Mouse (Mus musculus) embryonic facial prominence, embryonic 10.5 days (tissue): Measurements from ENCODE around the gene Pitpnc1. TPM values are rescaled to one million over a fixed set of nuclear protein-coding genes. Genes with fewer than 3 reads are reported as not detected.
A peak's percentile ranks its signal among the peaks of the same experiment; 100 is the strongest.

Experiments used
- DNase-seq: peaks from one replicate; pipeline ENCODE4 v3.0.0-alpha.2; 2017; ENCODE audit warnings: low spot score
- H3K27ac ChIP-seq: fragments of 300-500 bp; sonication (generic); replicated peaks from 2 replicates; pipeline ENCODE4 v1.5.1; 2016; ENCODE audit warnings: mild to moderate bottlenecking
- H3K27me3 ChIP-seq: fragments of 300-500 bp; sonication (generic); replicated peaks from 2 replicates; pipeline ENCODE4 v1.6.1; 2016; ENCODE audit warnings: low read depth, mild to moderate bottlenecking; ENCODE audit not compliant: poor library complexity, severe bottlenecking
- H3K36me3 ChIP-seq: fragments of 300-500 bp; sonication (generic); replicated peaks from 2 replicates; pipeline ENCODE4 v1.6.1; 2016; ENCODE audit warnings: mild to moderate bottlenecking, moderate library complexity
- H3K4me1 ChIP-seq: fragments of 300-500 bp; sonication (generic); 2 replicates; pipeline ENCODE4 v1.6.1; 2016
- H3K4me3 ChIP-seq: fragments of 300-500 bp; sonication (generic); 2 replicates; pipeline ENCODE4 v1.5.1; 2016; ENCODE audit warnings: mild to moderate bottlenecking, moderate library complexity
- H3K9me3 ChIP-seq: fragments of 300-500 bp; sonication (generic); 2 replicates; pipeline ENCODE4 v1.6.1; 2016; ENCODE audit warnings: mild to moderate bottlenecking
- WGBS: fragments of 180-500 bp; shearing (Covaris S2); methylation state at CpG from one replicate; pipeline ENCODE4 v1.1.7; 2016; 5-methylcytosine and 5-hydroxymethylcytosine counted together
- polyA plus RNA-seq: library from polyadenylated mRNA; unstranded; fragments of >200 nt; fragmentation: Nextera tagmentation; extraction: Ambion mirVana; gene quantifications from 2 replicates; pipeline ENCODE4 v1.2.1, GENCODE M21; 2016

The Pitpnc1 gene
- polyA plus RNA-seq, 1 experiment from 2014 or later = 42.5 TPM

- Histone ChIP-seq H3K27me3 (no peaks in the 10 kb centered on the region), H3K4me3 (no peak overlapping the region), H3K27ac (no peak overlapping the region), H3K9me3 (no peaks in the 10 kb centered on the region), H3K4me1 (no peaks in the 10 kb centered on the region), H3K36me3 (peaks cover 26% of the 10 kb centered on the region)
- WGBS = 92% methylated on average over 6 of the region's 6 CpGs
- no peak for DNase-seq
Observed at GRCm38 (mm10) chr11:107238506-107238905, 232.0 kb downstream of the Pitpnc1 start.

DNA sequence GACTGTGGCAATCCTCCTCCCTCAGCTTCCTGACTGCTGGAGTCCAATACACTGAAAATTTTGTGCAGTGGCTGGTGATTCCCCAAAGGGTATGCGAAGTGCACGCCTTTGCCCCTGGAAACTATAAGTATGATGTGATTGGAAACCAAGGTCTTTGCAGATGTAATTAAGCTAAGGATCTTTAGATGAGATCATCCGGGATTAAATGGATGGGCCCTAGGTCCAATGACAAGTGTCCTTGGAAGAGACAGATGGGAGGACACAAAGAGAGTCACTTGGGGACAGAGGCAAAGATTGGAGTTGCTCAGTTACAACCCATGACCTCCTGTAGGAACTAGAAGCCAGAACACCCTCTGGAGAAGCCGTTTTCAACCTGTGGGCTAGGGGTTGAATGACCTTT lies 233.0 kb downstream of the Pitpnc1 start:
- 93% methylated on average over 4 of the region's 4 CpGs for WGBS
- no peak overlapping the region for H3K27ac ChIP-seq
- H3K4me1 ChIP-seq = no peaks in the 10 kb centered on the region
- DNase-seq = no peak
- peaks cover 36% of the 10 kb centered on the region for H3K36me3 ChIP-seq
- H3K9me3 ChIP-seq = no peaks in the 10 kb centered on the region
- no peaks in the 10 kb centered on the region for H3K27me3 ChIP-seq
- no peak overlapping the region for H3K4me3 ChIP-seq

DNA sequence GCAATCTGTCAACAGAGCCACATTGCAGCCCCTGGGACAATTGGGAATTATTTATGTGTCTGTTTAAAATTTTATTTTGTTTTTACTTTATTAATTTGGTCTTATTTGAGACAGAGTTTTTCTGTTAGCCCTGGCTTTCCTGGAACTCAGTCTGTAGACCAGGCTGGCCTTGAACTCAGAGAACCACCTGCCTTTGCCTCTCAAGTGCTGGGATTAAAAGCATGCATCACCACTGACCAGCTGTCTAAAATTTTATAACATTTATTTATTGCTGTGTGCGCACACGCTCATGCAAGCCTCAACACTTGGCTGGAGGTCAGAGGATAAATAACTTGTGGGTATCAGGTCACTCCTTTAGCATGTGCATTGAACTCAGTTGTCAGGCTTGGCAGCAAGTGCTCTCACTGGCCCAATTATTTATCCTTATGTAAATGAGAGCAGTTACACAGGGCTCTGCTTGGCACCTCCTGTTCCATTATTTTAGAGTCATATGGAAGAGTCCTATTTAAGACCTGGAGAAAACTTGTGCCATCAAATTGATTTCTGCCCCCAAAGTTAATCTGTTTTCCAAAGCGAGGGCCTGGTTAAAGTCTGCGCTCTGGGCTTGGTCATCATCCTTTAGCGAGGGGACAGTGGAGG lies 237.1 kb downstream of the Pitpnc1 start:
- Histone ChIP-seq H3K9me3 (no peaks in the 10 kb centered on the region), H3K4me1 (no peaks in the 10 kb centered on the region), H3K27me3 (no peaks in the 10 kb centered on the region), H3K36me3 (peaks cover 65% of the 10 kb centered on the region), H3K4me3 (no peak overlapping the region), H3K27ac (no peak overlapping the region)
- WGBS = 93% methylated on average over 5 of the region's 5 CpGs
- DNase-seq = no peak

DNA sequence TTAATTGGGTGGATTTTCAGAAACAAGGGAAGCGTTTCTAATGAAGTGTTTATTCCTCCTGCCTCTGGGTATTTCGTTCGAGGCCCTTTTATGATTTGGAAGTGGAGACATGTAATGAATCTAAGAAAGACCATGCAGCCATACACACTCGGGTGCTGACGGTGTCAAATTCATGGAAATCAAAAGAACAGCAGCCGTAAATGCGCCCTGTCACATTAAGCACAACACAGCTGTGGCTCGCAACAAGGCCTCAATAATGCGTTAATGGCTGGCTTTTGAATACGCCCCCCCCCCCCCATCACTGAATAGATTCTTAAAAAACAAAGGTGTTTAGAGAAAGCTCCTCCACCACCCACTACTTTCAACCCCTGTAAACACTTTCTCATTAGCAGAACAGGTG lies 240.4 kb downstream of the Pitpnc1 start:
- Histone ChIP-seq H3K4me3 (no peak overlapping the region), H3K36me3 (peaks cover 93% of the 10 kb centered on the region), H3K4me1 (no peaks in the 10 kb centered on the region), H3K27me3 (no peaks in the 10 kb centered on the region), H3K9me3 (no peaks in the 10 kb centered on the region), H3K27ac (no peak overlapping the region)
- DNase-seq = no peak
- 81% methylated on average over 10 of the region's 10 CpGs for WGBS

- no peaks in the 10 kb centered on the region for H3K9me3 ChIP-seq
- no peak for DNase-seq
- no peak overlapping the region for H3K4me3 ChIP-seq
- WGBS = 73% methylated on average over 1 of the region's 1 CpGs
- H3K27ac ChIP-seq = no peak overlapping the region
- peaks cover 79% of the 10 kb centered on the region for H3K36me3 ChIP-seq
- peaks cover 13% of the 10 kb centered on the region for H3K4me1 ChIP-seq
- no peaks in the 10 kb centered on the region for H3K27me3 ChIP-seq
Observed at GRCm38 (mm10) chr11:107226431-107226830, 244.1 kb downstream of the Pitpnc1 start.

GRCm38 (mm10) chr11:107226013-107226412 lies 244.5 kb downstream of the Pitpnc1 start:
- no peak for DNase-seq
- H3K27ac ChIP-seq = no peak overlapping the region
- WGBS = 94% methylated on average over 10 of the region's 10 CpGs
- no peaks in the 10 kb centered on the region for H3K27me3 ChIP-seq
- peaks cover 13% of the 10 kb centered on the region for H3K4me1 ChIP-seq
- H3K9me3 ChIP-seq = no peaks in the 10 kb centered on the region
- no peak overlapping the region for H3K4me3 ChIP-seq
- H3K36me3 ChIP-seq = peaks cover 75% of the 10 kb centered on the region

DNA sequence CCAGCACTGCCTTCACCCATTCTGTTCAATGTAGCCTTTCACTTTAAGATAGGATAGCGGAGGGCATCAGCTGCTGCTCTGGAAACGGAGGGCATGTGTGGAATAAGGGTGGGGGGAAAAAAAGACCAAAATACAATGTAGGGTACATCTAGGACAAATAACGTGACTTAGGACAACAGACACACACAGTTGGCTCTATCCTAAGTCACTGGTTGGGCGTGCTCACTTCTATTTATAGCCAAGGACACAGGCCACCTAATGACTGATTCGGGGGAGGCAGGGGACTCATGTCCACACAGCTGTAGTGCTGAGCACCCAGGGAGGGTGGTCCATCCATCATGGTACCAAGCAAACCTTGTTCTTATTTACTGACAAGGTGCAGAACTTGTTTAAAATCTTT lies 245.2 kb downstream of the Pitpnc1 start:
- peaks cover 13% of the 10 kb centered on the region for H3K4me1 ChIP-seq
- DNase-seq = no peak
- no peak overlapping the region for H3K4me3 ChIP-seq
- H3K36me3 ChIP-seq = peaks cover 69% of the 10 kb centered on the region
- H3K27me3 ChIP-seq = no peaks in the 10 kb centered on the region
- H3K27ac ChIP-seq = no peak overlapping the region
- H3K9me3 ChIP-seq = no peaks in the 10 kb centered on the region
- WGBS = 89% methylated on average over 5 of the region's 5 CpGs

DNA sequence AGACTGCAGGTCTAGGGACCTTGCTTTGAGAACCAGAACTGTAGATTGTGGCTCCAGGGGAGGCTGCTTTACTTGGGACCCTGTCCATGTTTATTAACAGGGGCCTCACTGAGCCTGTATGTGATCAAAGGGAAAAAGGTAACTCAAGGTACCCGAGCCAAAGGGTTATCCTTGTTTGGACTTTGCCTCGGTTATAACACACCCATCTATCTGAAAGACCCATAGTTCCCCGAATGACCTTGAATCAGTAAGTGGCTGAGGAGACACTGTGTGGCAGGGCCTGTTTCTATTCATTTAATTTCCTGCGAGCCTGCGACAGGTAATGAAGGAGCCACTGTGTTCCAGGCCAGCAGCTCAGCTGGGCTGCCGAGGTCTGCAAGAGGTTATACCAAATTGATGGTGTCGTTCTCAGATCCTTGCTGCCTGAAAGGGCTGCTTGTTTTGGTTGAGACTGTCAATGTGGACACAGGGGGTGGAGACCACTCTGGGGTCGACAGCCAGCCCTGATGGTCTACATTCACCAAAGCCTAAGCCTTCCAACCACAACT lies 246.8 kb downstream of the Pitpnc1 start:
- Histone ChIP-seq H3K9me3 (no peaks in the 10 kb centered on the region), H3K27me3 (no peaks in the 10 kb centered on the region), H3K36me3 (peaks cover 64% of the 10 kb centered on the region), H3K4me3 (no peak overlapping the region), H3K4me1 (peaks cover 13% of the 10 kb centered on the region), H3K27ac (no peak overlapping the region)
- 38% methylated on average over 8 of the region's 8 CpGs for WGBS
- DNase-seq = peak; percentile 59

DNA sequence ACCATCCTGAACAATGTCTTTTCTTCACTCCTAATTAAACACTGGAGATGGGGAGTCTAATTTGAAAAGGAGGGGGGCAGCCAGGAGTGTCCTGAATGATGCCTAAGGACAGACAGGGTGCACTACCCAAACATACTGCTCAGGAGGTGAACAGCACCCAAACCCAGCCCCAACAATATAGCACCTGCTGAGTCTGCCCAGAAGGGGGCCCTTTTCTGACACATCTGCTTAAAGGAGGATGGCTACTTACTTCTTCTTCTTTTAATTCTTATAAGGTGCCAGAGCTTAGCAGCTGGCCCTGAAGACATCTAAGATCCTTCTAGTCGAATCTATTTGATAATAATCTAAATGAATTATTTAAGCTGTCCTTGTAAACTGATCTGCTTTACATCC lies 247.3 kb downstream of the Pitpnc1 start:
- WGBS = 68% methylated on average over 1 of the region's 1 CpGs
- no peak overlapping the region for H3K4me3 ChIP-seq

DNA sequence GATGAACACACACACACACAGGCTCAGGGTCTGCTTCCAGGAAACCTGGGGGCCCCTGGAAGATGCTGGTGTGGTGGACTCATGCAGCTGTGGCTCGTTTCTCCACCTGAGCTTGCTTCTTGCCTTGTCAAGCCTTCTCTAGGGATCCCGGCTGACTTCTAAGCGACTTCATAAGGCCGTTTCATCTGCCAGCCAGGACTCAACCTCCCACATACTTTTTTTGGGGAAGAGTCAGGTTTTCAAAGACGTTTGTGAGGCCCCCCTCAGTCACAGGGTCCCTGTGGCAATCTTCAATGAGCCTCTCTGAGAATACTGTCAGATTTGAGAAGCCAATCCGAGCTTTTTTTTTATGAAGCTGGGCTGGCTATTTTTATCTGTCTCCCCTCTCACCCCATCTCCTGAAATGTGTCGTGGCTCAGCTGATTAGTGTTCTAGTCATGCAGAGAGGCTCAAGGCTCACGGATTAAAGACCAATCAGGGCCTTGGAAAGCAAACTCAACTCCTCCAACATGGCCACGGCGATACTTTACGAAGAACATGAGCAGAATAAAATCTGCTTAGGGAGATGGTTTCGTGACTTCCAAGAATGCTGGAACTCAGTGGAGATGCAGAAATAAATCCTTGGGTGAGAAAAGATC lies 247.8 kb downstream of the Pitpnc1 start:
- 76% methylated on average over 12 of the region's 12 CpGs for WGBS
- H3K27me3 ChIP-seq = no peaks in the 10 kb centered on the region
- no peak overlapping the region for H3K4me3 ChIP-seq
- no peaks in the 10 kb centered on the region for H3K9me3 ChIP-seq
- H3K36me3 ChIP-seq = peaks cover 53% of the 10 kb centered on the region
- H3K27ac ChIP-seq = no peak overlapping the region
- H3K4me1 ChIP-seq = peaks cover 13% of the 10 kb centered on the region
- no peak for DNase-seq

More for the DNA sequence above, 247.3 kb downstream of the Pitpnc1 start:
- H3K4me1 ChIP-seq = peaks cover 13% of the 10 kb centered on the region
- H3K27me3 ChIP-seq = no peaks in the 10 kb centered on the region
- H3K9me3 ChIP-seq = no peaks in the 10 kb centered on the region
- DNase-seq = no peak
- peaks cover 59% of the 10 kb centered on the region for H3K36me3 ChIP-seq
- no peak overlapping the region for H3K27ac ChIP-seq

DNA sequence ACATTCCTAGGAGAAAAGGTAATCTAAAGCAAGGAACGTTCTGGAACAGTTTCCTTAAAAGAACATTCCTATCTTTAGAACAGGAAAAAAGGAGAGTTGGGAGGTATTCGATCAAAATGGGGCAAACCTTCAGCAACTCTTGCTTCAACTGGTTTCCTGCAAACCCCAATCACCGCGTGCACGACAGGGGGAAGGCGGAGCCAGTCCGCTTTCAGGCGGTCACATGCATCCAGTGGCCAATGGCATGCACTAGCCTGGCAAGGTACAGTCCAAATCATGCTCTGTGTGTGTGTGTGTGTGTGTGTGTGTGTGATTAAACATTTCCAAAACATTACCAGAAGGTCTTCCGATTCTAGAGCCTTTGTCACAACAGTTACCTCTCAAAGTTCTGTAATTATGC lies 255.4 kb downstream of the Pitpnc1 start:
- WGBS = 89% methylated on average over 9 of the region's 9 CpGs
- DNase-seq = no peak
- peaks cover 43% of the 10 kb centered on the region for H3K36me3 ChIP-seq
- no peaks in the 10 kb centered on the region for H3K27me3 ChIP-seq
- H3K9me3 ChIP-seq = no peaks in the 10 kb centered on the region
- no peak overlapping the region for H3K27ac ChIP-seq
- H3K4me3 ChIP-seq = no peak overlapping the region
- no peaks in the 10 kb centered on the region for H3K4me1 ChIP-seq

DNA sequence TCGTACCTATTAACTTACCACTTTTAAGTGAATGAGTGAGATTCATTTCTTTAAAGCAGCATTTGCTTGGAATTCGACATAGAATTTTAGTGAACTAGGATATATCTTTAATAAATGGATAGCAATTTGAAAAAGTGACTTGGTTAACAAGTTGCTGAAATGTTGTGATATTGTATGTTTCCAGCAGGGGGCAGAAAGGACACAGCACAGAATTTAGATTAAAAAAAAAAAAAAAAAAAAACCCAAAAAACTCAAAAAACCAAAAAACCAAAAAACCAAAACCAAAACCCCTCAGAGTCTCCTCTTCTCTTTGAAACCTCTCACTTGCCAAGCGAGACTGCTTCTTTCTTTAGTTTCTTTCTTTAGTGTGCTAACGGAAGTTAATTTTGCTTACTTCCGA lies 256.8 kb downstream of the Pitpnc1 start:
- Histone ChIP-seq H3K27ac (no peak overlapping the region), H3K9me3 (no peaks in the 10 kb centered on the region), H3K4me3 (no peak overlapping the region), H3K27me3 (no peaks in the 10 kb centered on the region), H3K4me1 (no peaks in the 10 kb centered on the region), H3K36me3 (peaks cover 39% of the 10 kb centered on the region)
- WGBS = 81% methylated on average over 5 of the region's 5 CpGs
- no peak for DNase-seq

- no peaks in the 10 kb centered on the region for H3K27me3 ChIP-seq
- H3K4me3 ChIP-seq = no peak overlapping the region
- H3K9me3 ChIP-seq = no peaks in the 10 kb centered on the region
- 87% methylated on average over 13 of the region's 13 CpGs for WGBS
- peaks cover 23% of the 10 kb centered on the region for H3K36me3 ChIP-seq
- H3K27ac ChIP-seq = no peak overlapping the region
- DNase-seq = no peak
- no peaks in the 10 kb centered on the region for H3K4me1 ChIP-seq
Observed at GRCm38 (mm10) chr11:107209818-107210217, 260.7 kb downstream of the Pitpnc1 start.
